Mouse (Mus musculus): ENCODE data around the gene Rpl10a.
A peak's percentile ranks its signal among the peaks of the same experiment; 100 is the strongest.

Rpl10a gene

DNA sequence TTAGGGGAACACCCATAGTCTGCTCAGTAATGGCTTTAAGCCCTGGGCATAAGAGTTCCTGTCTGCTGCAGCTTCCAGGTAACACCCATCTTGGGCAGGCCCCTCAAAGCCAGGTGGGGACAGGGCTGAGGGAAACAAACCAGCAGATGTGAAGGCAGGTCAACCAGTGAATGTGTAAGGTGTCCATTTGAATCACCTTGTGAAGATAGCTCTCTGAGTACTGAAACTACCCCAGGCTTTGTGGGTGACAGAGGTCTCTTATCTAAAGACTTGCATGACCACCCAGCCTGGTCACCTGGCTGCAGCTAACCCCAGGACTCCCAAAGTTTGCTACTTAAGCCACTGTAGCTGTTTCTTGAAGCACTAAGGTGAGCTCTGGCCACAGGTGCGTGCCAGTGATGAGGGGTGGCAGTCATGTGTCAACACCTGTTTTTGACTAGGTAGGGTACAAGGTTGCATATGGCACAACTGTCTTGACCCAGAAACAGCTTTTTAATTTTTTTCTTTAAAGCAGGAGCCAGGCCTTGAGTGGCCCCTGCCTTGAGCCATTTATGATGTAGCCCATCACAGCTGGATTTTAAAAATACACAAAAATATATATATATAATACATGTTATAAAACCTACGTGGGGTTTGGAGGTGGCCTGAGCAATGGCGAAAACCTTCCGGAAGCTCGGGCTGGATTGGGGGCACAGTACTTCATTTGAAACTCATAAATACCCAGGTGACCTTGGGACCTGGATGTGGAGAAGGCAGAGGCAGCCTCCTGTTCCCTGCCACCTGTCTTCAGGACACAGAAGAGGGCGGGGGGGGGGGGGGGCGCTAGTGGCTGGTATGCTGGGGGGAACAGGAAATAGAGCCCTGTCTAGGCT lies 3.2 kb downstream of the Rpl10a start:
- peak; percentile 43 for DNase-seq (ENCODE audit: low read depth)

GRCm38 (mm10) chr17:28332113-28332914 lies 4.0 kb downstream of the Rpl10a start:
- no peak for DNase-seq (ENCODE audit: low read depth)

DNA sequence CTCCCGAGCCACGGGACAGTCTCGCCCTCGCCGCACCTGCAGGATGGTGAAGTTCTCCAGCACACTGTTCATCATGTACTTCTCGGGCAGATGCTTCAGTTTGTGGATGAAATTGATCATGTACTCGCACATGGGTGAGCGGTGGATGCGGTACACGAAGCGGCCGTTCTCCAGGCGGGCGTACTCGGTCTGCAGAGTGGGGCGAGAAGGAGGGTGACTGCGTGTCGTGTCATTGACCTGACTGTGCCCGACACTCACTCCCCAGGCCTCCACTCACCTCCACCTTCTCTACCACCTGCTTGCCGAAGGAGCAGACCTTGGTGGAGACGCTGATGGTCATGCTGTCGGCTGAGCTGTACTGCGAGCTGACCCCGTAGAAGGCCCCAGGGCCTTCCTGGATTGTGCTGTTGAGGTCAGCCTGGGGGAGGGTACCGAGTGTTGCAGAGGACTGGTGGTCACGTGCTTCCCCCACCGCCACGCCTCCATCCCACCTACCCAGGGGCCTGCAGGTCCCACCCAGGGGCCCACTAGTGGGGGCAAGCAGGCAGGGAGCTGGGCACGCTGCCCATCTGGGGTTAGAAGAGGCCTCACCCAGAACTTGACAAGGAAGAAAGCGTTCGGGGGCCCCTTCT lies 4.8 kb downstream of the Rpl10a start:
- DNase-seq (ENCODE audit: low read depth) = no peak

DNA sequence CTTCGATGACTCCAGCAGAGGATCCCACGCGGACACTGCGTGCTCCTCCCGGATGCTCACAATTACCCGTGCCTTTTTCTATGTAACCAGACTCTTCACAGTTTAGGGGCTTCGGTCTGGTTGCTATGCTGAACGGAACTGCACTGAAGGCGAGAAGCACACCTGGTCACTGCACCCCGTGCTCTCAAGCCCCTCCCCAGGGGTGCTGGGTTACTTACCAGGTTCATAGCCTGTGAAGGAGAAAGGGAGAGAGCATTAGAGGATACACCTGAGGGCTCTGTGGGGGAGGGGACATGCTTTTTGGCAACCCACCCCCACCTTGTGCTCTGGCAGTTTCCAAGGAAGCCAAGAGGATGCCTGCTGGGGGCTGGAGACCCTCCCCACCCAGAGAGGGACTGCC lies 7.0 kb downstream of the Rpl10a start:
- DNase-seq (ENCODE audit: low read depth) = no peak

- no peak for DNase-seq (ENCODE audit: low read depth)
Observed at GRCm38 (mm10) chr17:28337547-28337946, 9.3 kb downstream of the Rpl10a start.

GRCm38 (mm10) chr17:28340578-28340977 lies 12.3 kb downstream of the Rpl10a start:
- no peak for DNase-seq (ENCODE audit: low read depth)

GRCm38 (mm10) chr17:28341091-28341490 lies 12.8 kb downstream of the Rpl10a start:
- peak; percentile 52 for DNase-seq (ENCODE audit: low read depth)

DNA sequence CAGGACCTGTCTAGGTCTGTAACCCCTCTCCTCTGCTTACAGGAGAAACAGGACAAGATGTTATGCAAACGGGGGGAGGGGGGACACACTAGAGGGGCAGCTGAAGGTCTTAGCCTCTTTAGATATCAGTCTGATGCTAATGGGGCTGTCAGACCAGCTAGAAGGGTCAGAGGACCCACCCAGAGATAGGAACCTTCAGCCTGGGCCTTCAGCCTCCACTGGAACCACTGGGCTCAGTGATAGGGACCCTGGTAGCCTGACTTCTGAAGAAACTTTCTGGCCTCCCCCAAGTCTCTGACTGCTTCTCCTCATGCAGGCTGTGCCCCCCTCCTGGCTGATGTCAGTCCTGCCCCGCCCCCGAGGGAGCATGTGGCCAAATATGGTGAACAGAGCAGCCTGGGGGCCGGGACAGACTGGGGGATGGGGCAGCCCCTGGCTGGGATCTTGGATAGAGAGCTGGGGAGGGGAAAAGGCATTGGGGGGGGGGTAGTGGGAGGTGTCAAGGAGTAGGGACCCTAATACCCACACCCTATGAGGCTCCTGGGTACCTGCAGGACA lies 15.9 kb downstream of the Rpl10a start:
- no peak for DNase-seq (ENCODE audit: low read depth)

DNA sequence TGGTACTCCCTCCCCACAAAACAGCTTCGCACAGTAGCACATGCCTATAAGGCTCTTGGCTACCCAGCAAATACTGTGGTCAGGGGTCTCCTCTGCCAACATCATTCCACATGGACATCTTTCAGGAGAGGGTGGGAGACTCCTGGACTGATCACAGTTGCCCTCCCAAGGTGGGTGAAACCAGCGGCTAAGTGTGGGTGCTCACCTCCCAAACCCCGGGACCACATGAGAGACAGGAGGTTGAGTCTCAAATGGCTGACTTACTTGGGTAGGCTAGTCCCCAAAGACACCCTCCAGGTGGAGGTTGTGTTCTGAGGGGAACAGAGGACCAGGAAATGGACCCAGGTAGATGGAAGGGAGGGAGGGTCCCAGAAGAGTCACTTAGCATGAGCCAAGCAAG lies 16.4 kb downstream of the Rpl10a start:
- no peak for DNase-seq (ENCODE audit: low read depth)

- no peak for DNase-seq (ENCODE audit: low read depth)
Observed at GRCm38 (mm10) chr17:28345271-28345721, 17.0 kb downstream of the Rpl10a start.

- DNase-seq (ENCODE audit: low read depth) = no peak
Observed at GRCm38 (mm10) chr17:28345882-28346281, 17.6 kb downstream of the Rpl10a start.

DNA sequence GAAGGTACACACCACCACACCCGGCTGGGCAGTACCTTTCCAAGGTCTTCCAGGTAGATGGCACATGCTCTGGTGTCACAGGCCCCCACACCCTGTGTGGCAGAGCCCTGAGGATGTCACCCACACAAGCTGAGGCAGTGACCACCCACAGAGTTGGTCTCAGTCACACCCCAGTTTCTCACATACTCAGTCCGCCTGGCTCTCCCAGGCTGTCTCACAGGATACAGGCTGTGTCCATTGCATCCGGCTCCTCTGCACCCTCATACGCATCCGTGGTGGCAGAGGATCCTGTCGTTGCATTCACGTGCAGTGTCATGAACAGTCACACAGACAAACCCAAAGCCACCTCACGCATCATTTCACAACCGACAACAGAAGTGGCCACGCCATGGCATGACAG lies 19.1 kb downstream of the Rpl10a start:
- DNase-seq (ENCODE audit: low read depth) = no peak

- no peak for DNase-seq (ENCODE audit: low read depth)
Observed at GRCm38 (mm10) chr17:28348211-28348610, 19.9 kb downstream of the Rpl10a start.

- no peak for DNase-seq (ENCODE audit: low read depth)
Observed at GRCm38 (mm10) chr17:28349264-28349880, 21.1 kb downstream of the Rpl10a start.

GRCm38 (mm10) chr17:28349901-28350465 lies 21.7 kb downstream of the Rpl10a start:
- DNase-seq (ENCODE audit: low read depth) = no peak

DNA sequence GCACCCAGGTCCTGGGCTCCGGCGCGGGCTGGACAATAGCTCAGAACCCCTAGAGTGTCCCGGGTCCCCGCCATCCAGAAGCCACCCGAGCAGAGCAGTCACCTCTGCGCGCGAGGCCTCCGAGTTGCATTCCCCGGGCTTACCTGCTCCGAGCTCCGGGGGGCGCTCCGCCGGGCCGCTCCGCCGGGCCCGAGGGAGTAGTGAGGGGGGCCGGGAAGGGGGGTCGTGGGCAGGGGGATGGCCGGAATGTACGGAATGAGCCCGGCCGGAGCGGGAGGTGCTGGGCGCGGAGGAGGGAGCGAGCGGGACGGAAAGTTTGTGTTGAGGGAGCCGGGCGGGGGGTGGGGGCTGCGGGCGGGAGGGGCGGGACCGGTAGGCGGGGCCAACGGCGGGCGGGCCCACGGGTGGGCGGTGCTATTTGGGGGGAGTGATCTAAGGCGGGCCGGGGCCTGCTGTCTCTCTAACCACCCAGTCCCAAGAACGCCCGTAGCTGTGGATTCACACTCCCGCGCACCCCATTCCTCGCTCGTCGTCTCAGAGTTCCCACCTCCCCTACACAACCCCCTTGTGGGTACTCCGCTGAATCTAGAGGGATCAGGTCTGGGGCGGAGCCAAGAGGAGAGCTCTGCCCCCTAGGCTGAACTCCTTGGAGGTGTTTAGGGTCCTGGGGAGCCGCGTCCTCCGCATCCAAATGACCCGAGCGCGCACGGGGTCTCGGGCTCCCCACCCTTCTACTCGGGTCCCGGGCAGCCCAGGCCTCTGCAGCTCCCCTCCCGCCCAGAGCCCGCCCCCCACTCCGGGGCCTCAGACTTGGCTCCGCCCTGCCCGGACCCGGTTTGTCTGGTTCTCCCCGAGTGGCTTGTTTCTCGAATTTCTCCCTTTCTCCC lies 22.4 kb downstream of the Rpl10a start, which contains the start of gene Tead3:
Tead3 (minus strand) TSS at position 352 of the 887 bp plus-strand sequence.
- no peak for DNase-seq (ENCODE audit: low read depth)

- no peak for DNase-seq (ENCODE audit: low read depth)
Observed at GRCm38 (mm10) chr17:28351353-28351890, 23.2 kb downstream of the Rpl10a start.

GRCm38 (mm10) chr17:28352018-28352417 lies 23.7 kb downstream of the Rpl10a start:
- no peak for DNase-seq (ENCODE audit: low read depth)

DNA sequence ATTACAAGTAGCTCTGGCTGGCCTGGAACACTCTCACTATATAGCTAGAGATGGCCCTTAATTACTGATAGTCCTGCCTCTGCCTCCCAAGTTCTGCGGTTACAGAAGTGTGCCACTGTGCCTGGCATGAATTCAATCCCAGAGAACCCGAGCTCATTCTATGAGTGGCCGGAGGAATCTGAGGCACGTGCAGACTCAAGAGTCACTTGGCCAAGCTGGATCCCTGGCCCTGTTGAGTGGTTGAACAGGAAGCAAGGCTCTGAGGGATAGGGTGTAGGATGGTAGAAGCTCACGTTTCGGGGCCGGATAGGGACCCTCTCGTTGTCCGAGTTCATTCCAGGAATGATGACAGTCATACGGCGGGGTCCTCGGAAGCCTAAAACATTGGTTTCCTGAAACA lies 27.6 kb downstream of the Rpl10a start:
- DNase-seq (ENCODE audit: low read depth) = no peak

All from 416B (cell line).